Mouse (Mus musculus) mature B cell (primary cell): ENCODE measurements around the gene Ahsg.
"Not testable (repeated sequence)": the region's sequence is repeated elsewhere in the genome, so short reads cannot be mapped to it uniquely, and the experiment has no call there.

Experiments
- in situ Hi-C: fragments of 300-500 bp; cut with MboI; formaldehyde crosslinking; loops from 2 replicates; pipeline ENCODE4 v1.14.3; 2019

The Ahsg gene

DNA sequence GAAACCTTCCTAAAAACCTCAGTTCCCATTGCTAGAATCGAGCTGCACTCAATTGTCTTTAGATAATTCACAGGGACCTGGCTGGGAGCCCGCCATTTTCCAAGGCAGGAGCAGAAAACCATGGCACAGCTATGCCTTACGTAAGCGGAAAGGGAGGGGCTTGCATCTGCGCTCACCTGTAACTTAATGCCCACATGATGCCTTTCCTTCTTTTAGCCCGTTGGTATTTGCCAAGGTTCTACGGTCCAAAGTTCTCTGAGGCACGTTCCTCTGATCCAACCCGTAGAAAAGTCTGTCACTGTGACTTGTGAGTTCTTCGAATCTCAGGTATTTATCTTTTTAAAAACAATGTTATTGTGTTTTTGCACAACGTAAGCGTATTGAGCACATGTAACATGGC is 46.6 kb downstream of the Ahsg start:
- in situ Hi-C loops, result no loop called here

DNA sequence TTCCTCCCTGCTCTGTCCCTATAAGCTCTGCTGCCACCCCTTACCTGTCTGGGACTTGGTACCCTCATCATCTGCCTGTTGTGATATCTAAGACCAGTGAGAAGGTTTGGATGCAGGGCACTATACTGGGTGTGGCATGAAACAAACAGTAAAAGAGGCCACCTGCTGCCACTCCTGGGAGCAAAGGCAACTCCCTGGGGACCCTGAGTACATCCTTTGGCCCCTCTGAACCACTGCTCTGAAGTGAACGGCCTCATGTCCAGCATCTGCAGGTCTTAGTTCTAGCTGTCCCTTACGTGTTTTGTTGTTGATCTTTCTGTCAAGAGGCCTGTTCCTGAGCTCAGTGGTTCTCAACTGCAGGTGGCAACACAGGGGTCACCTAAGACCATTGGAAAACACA is 47.5 kb downstream of the Ahsg start:
- in situ Hi-C loops, result no loop called here

DNA sequence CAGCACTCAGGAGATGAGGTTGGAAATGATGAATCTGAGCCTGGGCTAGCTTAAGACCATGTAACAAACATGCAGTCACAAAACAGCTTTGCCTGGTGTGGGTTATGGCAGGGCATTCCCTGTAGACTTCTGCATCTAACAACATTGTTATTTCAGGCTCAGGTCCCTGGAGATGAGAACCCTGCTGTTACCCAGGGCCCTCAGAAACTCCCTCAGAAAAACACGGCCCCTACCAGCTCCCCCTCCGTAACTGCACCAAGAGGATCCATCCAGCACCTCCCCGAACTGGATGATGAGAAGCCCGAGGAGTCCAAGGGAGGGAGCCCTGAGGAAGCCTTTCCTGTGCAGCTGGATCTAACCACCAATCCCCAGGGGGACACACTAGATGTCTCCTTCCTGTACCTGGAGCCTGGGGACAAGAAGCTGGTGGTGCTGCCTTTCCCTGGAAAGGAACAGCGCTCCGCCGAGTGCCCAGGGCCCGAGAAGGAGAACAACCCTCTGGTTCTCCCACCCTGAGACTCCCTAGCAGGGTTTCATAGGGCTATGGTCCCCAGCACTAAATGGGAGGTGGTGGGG is 48.1 kb downstream of the Ahsg start:
- in situ Hi-C loops, result no loop called here

DNA sequence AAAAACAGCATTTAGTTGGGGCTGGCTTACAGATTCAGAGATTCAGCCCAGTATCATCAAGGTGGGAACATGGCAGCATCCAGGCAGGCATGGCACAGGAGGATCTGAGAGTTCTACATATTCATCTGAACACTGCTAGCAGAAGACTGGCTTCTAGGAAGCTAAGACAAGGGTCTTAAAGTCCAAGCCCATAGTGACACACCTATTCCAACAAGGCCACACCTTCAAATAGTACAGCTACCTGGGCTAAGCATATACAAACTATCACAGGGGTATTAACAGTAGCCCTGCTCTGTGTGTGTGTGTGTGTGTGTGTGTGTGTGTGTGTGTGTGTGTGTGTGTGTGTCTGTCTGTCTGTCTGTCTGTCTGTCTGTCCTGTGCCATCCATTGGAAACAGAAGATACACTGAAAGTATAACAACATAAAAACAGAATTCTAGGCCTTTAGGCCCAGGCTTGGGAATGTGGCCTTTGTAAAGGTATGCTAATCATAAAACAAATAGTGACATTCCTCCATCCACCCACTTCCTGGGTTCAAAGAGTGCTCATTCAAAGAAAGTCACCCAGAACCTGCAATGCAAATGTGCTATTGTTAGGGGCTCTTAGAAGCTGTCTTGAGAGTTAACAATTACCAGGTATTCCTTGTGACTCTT is 50.9 kb downstream of the Ahsg start:
- in situ Hi-C loops, result not testable (repeated sequence)

DNA sequence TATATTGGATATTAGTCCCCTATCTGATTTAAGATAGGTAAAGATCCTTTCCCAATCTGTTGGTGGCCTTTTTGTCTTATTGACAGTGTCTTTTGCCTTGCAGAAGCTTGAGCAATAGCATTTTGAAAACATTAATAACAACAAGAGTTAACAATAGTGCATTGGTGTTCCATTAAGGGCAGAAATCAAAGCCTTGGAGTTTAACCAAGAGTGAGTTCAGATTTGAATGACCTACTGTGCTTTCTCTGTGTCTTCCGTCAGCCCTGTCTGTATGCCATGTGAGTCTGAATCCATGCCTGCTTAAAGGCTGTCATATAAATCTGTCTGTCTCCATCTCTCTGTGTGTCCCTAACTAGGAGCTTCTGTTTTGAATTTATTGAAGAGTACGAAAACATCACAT is 56.3 kb downstream of the Ahsg start:
- in situ Hi-C loops, result no loop called here
